Mouse (Mus musculus) E14TG2a.4 (cell line): ENCODE measurements around the gene Dock4.

Experiments
- CTCF ChIP-seq: conservative IDR thresholded peaks from 2 replicates; pipeline ENCODE4 v1.5.1; 2014; ENCODE audit warnings: low read length
- NANOG ChIP-seq: IDR thresholded peaks from 2 replicates; pipeline ENCODE4 v1.6.1; 2014; ENCODE audit warnings: borderline replicate concordance, low read length, mixed read lengths
- POU5F1 ChIP-seq: IDR thresholded peaks from 2 replicates; pipeline ENCODE4 v1.6.1; 2014; ENCODE audit warnings: low read length, borderline replicate concordance

DNA sequence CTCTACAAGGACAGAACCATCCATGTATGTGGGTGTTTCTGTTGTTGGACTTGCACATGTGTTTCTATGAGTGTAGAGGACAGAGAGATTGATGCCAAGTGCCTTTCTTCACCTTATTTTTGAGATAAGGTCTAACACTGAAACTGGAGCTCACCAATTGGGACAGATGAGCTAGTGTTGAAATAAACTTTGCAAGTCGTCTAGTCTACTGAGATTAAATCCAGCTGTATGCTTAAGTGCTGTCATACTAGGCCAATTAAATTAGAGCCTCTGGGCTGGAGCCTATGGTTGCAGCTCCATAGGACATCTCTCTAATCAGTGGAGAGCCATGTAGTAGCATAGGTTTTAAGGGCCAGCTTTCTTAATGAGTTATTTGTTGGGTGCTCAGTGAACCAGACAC lies 124.5 kb downstream of the Dock4 start:
- no peak for TF ChIP-seq CTCF
- TF ChIP-seq POU5F1: no peak
- TF ChIP-seq NANOG: no peak
